Mouse (Mus musculus) thymus, postnatal 36 days (tissue): Measurements from ENCODE around the gene Kbtbd13.

Experiments
- DNase-seq, 2 experiments: peaks; one replicate each; pipeline ENCODE4 v3.0.0; 2022; ENCODE audit warnings: mixed read lengths in 2 of 2

Kbtbd13 gene

GRCm38 (mm10) chr9:65391613-65391964 is at the start of gene Kbtbd13:
Gene Kbtbd13 (minus strand): TSS chr9:65391652.
- no peak for DNase-seq

GRCm38 (mm10) chr9:65435671-65436301 is 44.3 kb upstream of the Kbtbd13 start, which contains the start of gene Mtfmt:
Gene Mtfmt (plus strand): TSS chr9:65435782.
- DNase-seq = peak; percentile 97 to 98

GRCm38 (mm10) chr9:65435211-65435610 is 43.8 kb upstream of the Kbtbd13 start:
- peak in 1 of 2 experiments; percentile 16 for DNase-seq

GRCm38 (mm10) chr9:65434140-65434539 is 42.7 kb upstream of the Kbtbd13 start:
- DNase-seq = peak; percentile 63 to 69

- peak; percentile 74 to 76 for DNase-seq
Observed at GRCm38 (mm10) chr9:65432236-65432635, 40.8 kb upstream of the Kbtbd13 start.

GRCm38 (mm10) chr9:65430921-65431320 is 39.5 kb upstream of the Kbtbd13 start:
- DNase-seq = no peak

GRCm38 (mm10) chr9:65430401-65430800 is 38.9 kb upstream of the Kbtbd13 start:
- DNase-seq = no peak

GRCm38 (mm10) chr9:65428003-65428402 is 36.6 kb upstream of the Kbtbd13 start:
- DNase-seq = no peak

- no peak for DNase-seq
Observed at GRCm38 (mm10) chr9:65427511-65427910, 36.1 kb upstream of the Kbtbd13 start.

GRCm38 (mm10) chr9:65424393-65424792 is 32.9 kb upstream of the Kbtbd13 start:
- DNase-seq = no peak

- DNase-seq = no peak
Observed at GRCm38 (mm10) chr9:65422760-65423501, 31.5 kb upstream of the Kbtbd13 start, which contains the start of gene Slc51b. Gene Slc51b (minus strand): TSS chr9:65422955.

- DNase-seq = no peak
Observed at GRCm38 (mm10) chr9:65419633-65420032, 28.2 kb upstream of the Kbtbd13 start.

- no peak for DNase-seq
Observed at GRCm38 (mm10) chr9:65417738-65418137, 26.3 kb upstream of the Kbtbd13 start.

- no peak for DNase-seq
Observed at GRCm38 (mm10) chr9:65411326-65411725, 19.9 kb upstream of the Kbtbd13 start.

GRCm38 (mm10) chr9:65410378-65410777 is 18.9 kb upstream of the Kbtbd13 start:
- no peak for DNase-seq

- DNase-seq = no peak
Observed at GRCm38 (mm10) chr9:65408871-65409295, 17.4 kb upstream of the Kbtbd13 start.

- no peak for DNase-seq
Observed at GRCm38 (mm10) chr9:65407861-65408260, 16.4 kb upstream of the Kbtbd13 start.

- no peak for DNase-seq
Observed at GRCm38 (mm10) chr9:65407327-65407726, 15.9 kb upstream of the Kbtbd13 start.

GRCm38 (mm10) chr9:65405184-65405449 is 13.7 kb upstream of the Kbtbd13 start:
- no peak for DNase-seq

- DNase-seq = no peak
Observed at GRCm38 (mm10) chr9:65404331-65405183, 13.1 kb upstream of the Kbtbd13 start.

GRCm38 (mm10) chr9:65399934-65400333 is 8.5 kb upstream of the Kbtbd13 start:
- DNase-seq = no peak

- DNase-seq = peak; percentile 64 to 66
Observed at GRCm38 (mm10) chr9:65398279-65398678, 6.8 kb upstream of the Kbtbd13 start, which contains the start of gene Rasl12. Gene Rasl12 (plus strand): TSS chr9:65398506.

- DNase-seq = no peak
Observed at GRCm38 (mm10) chr9:65394360-65394759, 2.9 kb upstream of the Kbtbd13 start.
